Mouse (Mus musculus) lung, postnatal 0 days (tissue): ENCODE data around the gene Tyrobp. TPM values are rescaled to one million over a fixed set of nuclear protein-coding genes. Genes with fewer than 3 reads are reported as not detected.

Source experiments
- ATAC-seq: fragments of 200-750 bp; cut with Nextera tagmentation; 2 replicates; pipeline ENCODE4 v1.8.0; 2017; ENCODE audit warnings: moderate library complexity
- DNase-seq: peaks from one replicate; pipeline ENCODE4 v3.0.0-alpha.2; 2016; ENCODE audit warnings: low spot score
- H3K27ac ChIP-seq: fragments of 300-500 bp; sonication (generic); 2 replicates; pipeline ENCODE4 v1.5.1; 2014; ENCODE audit warnings: antibody characterized with exemption, mild to moderate bottlenecking, low read length, mixed read lengths
- H3K27me3 ChIP-seq: fragments of 300-500 bp; sonication (generic); replicated peaks from 2 replicates; pipeline ENCODE4 v1.6.1; 2014; ENCODE audit warnings: low read length, mixed read lengths; ENCODE audit not compliant: insufficient read depth
- H3K36me3 ChIP-seq: fragments of 300-500 bp; sonication (generic); 2 replicates; pipeline ENCODE4 v1.6.1; 2014; ENCODE audit warnings: low read length, mixed read lengths; ENCODE audit not compliant: insufficient read depth
- H3K4me1 ChIP-seq: fragments of 300-500 bp; sonication (generic); 2 replicates; pipeline ENCODE4 v1.6.1; 2014; ENCODE audit warnings: antibody characterized with exemption, low read depth, low read length, mixed read lengths; ENCODE audit not compliant: insufficient read depth
- H3K4me2 ChIP-seq: fragments of 300-500 bp; sonication (generic); replicated peaks from 2 replicates; pipeline ENCODE4 v1.6.1; 2014; ENCODE audit warnings: low read depth, mild to moderate bottlenecking, low read length, moderate library complexity, mixed read lengths
- H3K4me3 ChIP-seq: fragments of 300-500 bp; sonication (generic); 2 replicates; pipeline ENCODE4 v1.5.1; 2014; ENCODE audit warnings: low read depth, low read length
- H3K9ac ChIP-seq: fragments of 300-500 bp; sonication (generic); replicated peaks from 2 replicates; pipeline ENCODE4 v1.6.1; 2014; ENCODE audit warnings: low read depth, mild to moderate bottlenecking
- H3K9me3 ChIP-seq: fragments of 300-500 bp; sonication (generic); 2 replicates; pipeline ENCODE4 v1.6.1; 2016; ENCODE audit warnings: low read length, mixed read lengths
- CTCF ChIP-seq: IDR thresholded peaks from 2 replicates; pipeline ENCODE4 v1.5.1; 2016; ENCODE audit warnings: antibody characterized with exemption, mild to moderate bottlenecking
- EP300 ChIP-seq: IDR thresholded peaks from 2 replicates; pipeline ENCODE4 v1.6.1; 2016; ENCODE audit warnings: antibody characterized with exemption, mild to moderate bottlenecking, control low read depth
- whole genome bisulfite sequencing: fragments of 180-500 bp; shearing (Covaris S2); extraction: QIAGEN DNeasy Blood & Tissue Kit; methylation state at CpG from one replicate; pipeline ENCODE4 v1.1.7; 2014; 5-methylcytosine and 5-hydroxymethylcytosine counted together
- polyA plus RNA-seq: library from polyadenylated mRNA; unstranded; fragments of >200 nt; fragmentation: Nextera tagmentation; extraction: Ambion mirVana; gene quantifications from 2 replicates; pipeline ENCODE4 v1.2.1, GENCODE M21; 2015

Tyrobp gene
- polyA plus RNA-seq, 1 experiment from 2014 or later: 244 TPM

DNA sequence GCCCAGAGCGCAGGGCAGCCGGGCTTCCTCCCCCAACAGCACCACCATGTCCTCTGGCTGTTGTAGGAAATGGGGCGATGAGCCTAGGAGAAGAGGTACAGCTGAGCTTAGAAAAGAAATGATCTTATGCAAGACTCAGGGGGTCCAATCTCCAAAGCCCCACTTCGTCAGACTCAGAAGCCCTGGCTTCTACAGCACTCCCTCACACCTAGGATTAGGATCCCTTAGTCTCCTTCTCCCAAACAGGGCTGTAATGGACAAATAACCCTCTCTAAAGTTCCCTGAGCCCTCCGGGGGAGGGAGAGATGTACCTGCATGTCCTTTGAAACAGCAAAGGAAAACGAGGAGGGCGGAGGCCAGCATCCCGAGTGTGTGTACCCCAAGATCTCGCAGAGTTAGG is 42.9 kb downstream of the Tyrobp start:
- Histone ChIP-seq H3K4me3 (no peak overlapping the region), H3K4me2 (no peak overlapping the region), H3K9ac (no peak overlapping the region), H3K36me3 (no peaks in the 10 kb centered on the region), H3K27me3 (peaks cover 44% of the 10 kb centered on the region), H3K27ac (no peak overlapping the region), H3K4me1 (no peaks in the 10 kb centered on the region), H3K9me3 (no peaks in the 10 kb centered on the region)
- ATAC-seq: no peak
- no peak for DNase-seq
- 2% methylated on average over 9 of the region's 9 CpGs for WGBS
- TF ChIP-seq CTCF (no peak), EP300 (no peak)

DNA sequence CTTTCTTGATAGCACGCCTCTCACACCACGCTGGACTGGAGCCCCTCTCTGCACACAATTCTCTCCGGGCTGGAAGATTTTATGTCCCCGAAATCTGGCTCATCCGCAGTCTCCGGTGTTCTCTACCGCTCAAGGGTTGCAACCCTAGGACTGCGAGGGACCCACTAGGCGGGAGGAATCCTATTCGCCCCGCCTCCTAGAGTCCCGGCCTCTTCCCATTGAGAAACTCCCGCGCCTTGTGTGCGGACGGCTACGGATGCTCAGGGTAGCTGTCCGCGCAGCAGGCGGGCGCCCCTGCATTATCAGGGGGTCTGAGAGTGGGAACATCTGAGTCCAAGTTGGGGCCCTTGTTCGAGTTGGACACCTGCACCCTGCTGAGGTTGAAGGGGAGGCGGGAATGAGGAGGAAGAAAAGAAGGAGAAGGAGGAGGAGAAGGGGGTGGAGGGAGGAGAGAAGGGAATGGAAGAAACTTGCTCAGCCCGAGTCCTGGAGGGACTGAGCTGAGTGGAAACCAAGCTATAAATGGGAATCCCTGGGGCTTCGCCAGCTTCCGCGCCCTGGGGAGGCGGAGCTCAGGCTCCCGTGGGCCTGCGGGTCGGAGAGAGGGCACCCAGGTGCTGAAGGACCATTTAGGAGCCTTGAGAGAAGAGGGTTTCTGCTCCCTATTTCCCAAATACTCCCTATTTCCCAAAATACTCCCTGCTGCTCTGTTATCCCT is 43.5 kb downstream of the Tyrobp start:
- Histone ChIP-seq H3K27me3 (peaks cover 44% of the 10 kb centered on the region), H3K9me3 (no peaks in the 10 kb centered on the region), H3K4me2 (no peak overlapping the region), H3K9ac (no peak overlapping the region), H3K36me3 (no peaks in the 10 kb centered on the region), H3K27ac (no peak overlapping the region), H3K4me3 (no peak overlapping the region), H3K4me1 (no peaks in the 10 kb centered on the region)
- ATAC-seq: no peak
- under 1% methylated on average over 31 of the region's 31 CpGs for WGBS
- no peak for TF ChIP-seq CTCF
- no peak for DNase-seq

DNA sequence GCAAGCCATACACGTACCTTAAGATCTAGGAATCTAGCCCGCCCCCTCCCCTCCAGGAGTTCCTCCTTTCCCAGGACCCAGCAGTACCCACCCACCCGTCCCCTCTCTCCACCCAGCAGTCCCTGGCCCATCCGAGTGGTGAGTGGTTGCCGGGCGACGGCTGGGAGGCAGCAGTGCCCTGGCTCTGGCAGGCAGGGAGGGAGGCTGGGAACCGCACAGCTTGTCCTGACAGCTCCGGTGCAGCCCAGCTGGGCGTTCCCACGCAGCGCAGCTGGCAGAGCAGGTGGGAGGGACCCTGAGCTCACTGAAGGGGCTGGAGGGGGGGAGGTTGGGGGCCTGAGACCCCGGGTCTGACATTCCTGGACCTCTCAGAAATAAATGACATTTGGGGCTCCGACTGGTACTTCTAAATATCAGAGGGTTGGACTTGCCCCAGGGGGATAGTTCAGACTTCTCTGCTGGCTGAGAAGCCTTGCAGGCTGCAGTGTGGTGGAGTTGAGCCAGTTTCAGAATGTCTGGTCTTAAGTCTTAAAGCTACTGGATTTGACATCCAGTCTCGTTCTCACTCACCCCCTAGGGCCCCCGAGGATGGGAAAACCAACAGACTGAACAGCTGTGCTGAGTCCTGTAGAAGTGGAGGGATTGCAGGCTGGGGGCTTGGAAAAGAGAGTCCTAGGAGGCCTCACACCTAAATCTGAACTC is 44.2 kb downstream of the Tyrobp start, which contains the start of the genes Kirrel2 and Nphs1:
TSS of gene Kirrel2 (minus strand) at position 62 of the 702 bp plus-strand sequence.
TSS of gene Nphs1 (plus strand) at position 687 of the 702 bp plus-strand sequence.
- H3K27me3 ChIP-seq: peaks cover 38% of the 10 kb centered on the region
- ATAC-seq (no peak), DNase-seq (no peak)
- H3K9ac ChIP-seq: no peak within 1 kb of the TSS
- H3K9me3 ChIP-seq: no peaks in the 10 kb centered on the region
- 6% methylated on average over 13 of the region's 16 CpGs for WGBS
- H3K27ac ChIP-seq: no peak within 1 kb of the TSS
- no peak for TF ChIP-seq EP300
- TF ChIP-seq CTCF: no peak
- H3K4me2 ChIP-seq: no peak within 1 kb of the TSS
- H3K4me1 ChIP-seq: no peaks in the 10 kb centered on the region
- no peaks in the 10 kb centered on the region for H3K36me3 ChIP-seq
- H3K4me3 ChIP-seq: no peak within 1 kb of the TSS

DNA sequence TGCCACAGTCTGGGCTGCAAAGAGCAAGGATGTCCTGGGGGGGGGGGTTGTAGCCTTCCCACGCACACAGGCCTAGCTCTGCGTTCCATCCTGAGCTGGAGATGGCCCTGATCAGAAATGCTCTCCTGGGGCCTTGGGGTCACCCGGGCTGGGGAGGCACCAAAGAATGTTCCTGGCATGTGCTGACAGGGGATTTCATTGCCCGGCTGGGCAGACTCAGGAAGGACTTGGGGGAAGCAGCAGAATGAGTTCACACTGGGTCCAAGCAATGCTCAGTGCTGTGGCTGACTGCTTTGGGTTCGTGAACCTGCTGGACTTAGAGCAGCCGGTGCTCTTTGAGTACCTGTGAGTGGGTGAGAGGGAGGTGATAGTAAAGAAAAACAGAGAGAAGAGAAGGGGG is 45.9 kb downstream of the Tyrobp start:
- Histone ChIP-seq H3K4me2 (no peak overlapping the region), H3K4me1 (no peaks in the 10 kb centered on the region), H3K36me3 (no peaks in the 10 kb centered on the region), H3K9me3 (no peaks in the 10 kb centered on the region), H3K27me3 (peaks cover 28% of the 10 kb centered on the region), H3K4me3 (no peak overlapping the region), H3K27ac (no peak overlapping the region), H3K9ac (no peak overlapping the region)
- no peak for TF ChIP-seq CTCF
- TF ChIP-seq EP300: no peak
- WGBS: 36% methylated on average over 6 of the region's 6 CpGs
- DNase-seq (no peak), ATAC-seq (no peak)

DNA sequence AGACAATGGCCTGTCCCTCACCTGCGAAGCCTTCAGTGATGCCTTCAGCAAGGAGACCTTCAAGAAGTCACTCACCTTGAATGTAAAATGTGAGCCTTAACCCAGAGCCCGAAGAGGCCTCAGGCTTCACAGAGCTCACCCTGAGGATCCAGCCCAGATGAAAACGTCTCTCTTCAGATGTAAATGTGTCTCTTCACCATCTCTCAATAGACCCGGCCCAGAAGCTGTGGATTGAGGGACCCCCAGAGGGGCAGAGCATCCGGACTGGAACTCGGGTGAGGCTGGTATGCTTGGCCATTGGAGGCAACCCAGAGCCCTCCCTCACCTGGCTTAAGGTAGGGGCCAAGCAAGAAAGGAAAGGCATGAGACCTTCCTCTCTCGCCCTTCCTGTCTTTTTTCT is 50.0 kb downstream of the Tyrobp start:
- TF ChIP-seq EP300 (no peak), CTCF (no peak)
- Histone ChIP-seq H3K36me3 (no peaks in the 10 kb centered on the region), H3K27ac (no peak overlapping the region), H3K4me3 (no peak overlapping the region), H3K27me3 (peaks cover 16% of the 10 kb centered on the region; the same call in 1 of the 2 replicates), H3K9ac (no peak overlapping the region), H3K4me1 (no peaks in the 10 kb centered on the region), H3K9me3 (no peaks in the 10 kb centered on the region), H3K4me2 (no peak overlapping the region)
- WGBS: 41% methylated on average over 7 of the region's 7 CpGs
- ATAC-seq (no peak), DNase-seq (no peak)

DNA sequence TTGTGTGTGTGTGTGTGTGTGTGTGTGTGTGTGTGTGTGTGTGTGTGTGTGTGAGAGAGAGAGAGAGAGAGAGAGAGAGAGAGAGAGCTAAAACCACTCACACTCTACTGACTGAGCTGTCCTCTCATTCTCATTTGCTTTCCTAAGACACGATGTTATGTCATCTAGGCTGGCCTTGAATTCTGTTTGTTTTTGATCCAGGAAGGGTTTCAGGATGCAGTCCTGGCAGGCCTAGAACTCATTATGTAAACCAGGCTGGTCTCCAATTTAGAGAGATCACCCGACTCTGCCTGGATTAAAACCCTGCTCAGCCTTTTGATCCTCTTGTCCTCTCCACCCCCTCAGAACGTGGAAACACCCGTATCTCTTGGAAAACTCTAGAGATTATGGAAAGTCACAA is 50.4 kb downstream of the Tyrobp start:
- WGBS: 21% methylated on average over 4 of the region's 4 CpGs
- H3K27ac ChIP-seq: no peak overlapping the region
- no peaks in the 10 kb centered on the region for H3K9me3 ChIP-seq
- H3K4me2 ChIP-seq: no peak overlapping the region
- no peak overlapping the region for H3K9ac ChIP-seq
- no peaks in the 10 kb centered on the region for H3K4me1 ChIP-seq
- H3K4me3 ChIP-seq: no peak overlapping the region
- H3K27me3 ChIP-seq: peaks cover 13% of the 10 kb centered on the region; the same call in 1 of the 2 replicates
- DNase-seq: no peak
- TF ChIP-seq CTCF: no peak
- TF ChIP-seq EP300: no peak
- no peaks in the 10 kb centered on the region for H3K36me3 ChIP-seq
- no peak for ATAC-seq
